Mouse (Mus musculus) neural tube, embryonic 14.5 days (tissue): ENCODE results near the gene Lrrc36. TPM values are rescaled to one million over a fixed set of nuclear protein-coding genes. Genes with fewer than 3 reads are reported as not detected.

Source experiments
- ATAC-seq: fragments of 200-750 bp; cut with Nextera tagmentation; 2 replicates; pipeline ENCODE4 v1.8.0; 2017; ENCODE audit warnings: low read depth, mild to moderate bottlenecking, moderate TSS enrichment, moderate library complexity
- H3K27ac ChIP-seq: fragments of 300-500 bp; sonication (generic); 2 replicates; pipeline ENCODE4 v1.5.1; 2014; ENCODE audit warnings: low read depth, mild to moderate bottlenecking, control low read depth, low read length, moderate library complexity, mixed read lengths
- H3K27me3 ChIP-seq: fragments of 300-500 bp; sonication (generic); 2 replicates; pipeline ENCODE4 v1.6.1; 2014; ENCODE audit warnings: low read length; ENCODE audit not compliant: control insufficient read depth, insufficient read depth
- H3K36me3 ChIP-seq: fragments of 300-500 bp; sonication (generic); 2 replicates; pipeline ENCODE4 v1.6.1; 2014; ENCODE audit warnings: low read length, mixed read lengths; ENCODE audit not compliant: control insufficient read depth, insufficient read depth
- H3K4me1 ChIP-seq: fragments of 300-500 bp; sonication (generic); 2 replicates; pipeline ENCODE4 v1.6.1; 2014; ENCODE audit warnings: low read length; ENCODE audit not compliant: control insufficient read depth, insufficient read depth
- H3K4me2 ChIP-seq: fragments of 300-500 bp; sonication (generic); 2 replicates; pipeline ENCODE4 v1.6.1; 2014; ENCODE audit warnings: mild to moderate bottlenecking, low read depth, low read length, control low read depth
- H3K4me3 ChIP-seq: fragments of 300-500 bp; sonication (generic); 2 replicates; pipeline ENCODE4 v1.5.1; 2014; ENCODE audit warnings: low read depth, low read length, control low read depth, mixed read lengths
- H3K9ac ChIP-seq: fragments of 300-500 bp; sonication (generic); replicated peaks from 2 replicates; pipeline ENCODE4 v1.6.1; 2014; ENCODE audit warnings: low read depth, mild to moderate bottlenecking, control low read depth, low read length, mixed read lengths
- H3K9me3 ChIP-seq: fragments of 300-500 bp; sonication (generic); 2 replicates; pipeline ENCODE4 v1.6.1; 2016; ENCODE audit warnings: low read length; ENCODE audit not compliant: control insufficient read depth
- WGBS: fragments of 180-500 bp; shearing (Covaris S2); extraction: QIAGEN DNeasy Blood & Tissue Kit; methylation state at CpG from one replicate; pipeline ENCODE4 v1.1.7; 2014; 5-methylcytosine and 5-hydroxymethylcytosine counted together
- polyA plus RNA-seq: library from polyadenylated mRNA; unstranded; fragments of >200 nt; fragmentation: Nextera tagmentation; extraction: Ambion mirVana; gene quantifications from 2 replicates; pipeline ENCODE4 v1.2.1, GENCODE M21; 2014

Lrrc36 gene
- polyA plus RNA-seq = 0.16 and 0.43 TPM in 2 replicates

GRCm38 (mm10) chr8:105413391-105413790, at the start of gene Lrrc36, which contains the start of gene Kctd19:
Lrrc36 (plus strand) TSS chr8:105413571.
Kctd19 (minus strand) TSS chr8:105413502.
- no peaks in the 10 kb centered on the region for H3K36me3 ChIP-seq
- WGBS = 1% methylated on average over 33 of the region's 34 CpGs
- ATAC-seq = peak; percentile 46; the same call in 1 of the 2 replicates

GRCm38 (mm10) chr8:105367107-105367506, 46.3 kb upstream of the Lrrc36 start:
- Histone ChIP-seq H3K27ac (no peak overlapping the region), H3K9me3 (no peaks in the 10 kb centered on the region), H3K4me1 (no peaks in the 10 kb centered on the region), H3K9ac (no peak overlapping the region), H3K4me3 (no peak overlapping the region), H3K4me2 (no peak overlapping the region), H3K36me3 (no peaks in the 10 kb centered on the region), H3K27me3 (no peaks in the 10 kb centered on the region)
- ATAC-seq = no peak
- 77% methylated on average over 2 of the region's 2 CpGs for WGBS

More at GRCm38 (mm10) chr8:105413391-105413790, at the start of gene Lrrc36, which contains the start of gene Kctd19:
- H3K4me1 ChIP-seq = 0 out of 2 replicates have a peak, but pooled peaks cover 3% of the 10 kb centered on the region
- H3K27ac ChIP-seq = no peak within 1 kb of the TSS
- peak within 1 kb of the TSS; percentile 46 for H3K4me2 ChIP-seq
- 0 out of 2 replicates have a peak, but pooled peaks cover 4% of the 10 kb centered on the region for H3K27me3 ChIP-seq
- H3K9ac ChIP-seq = 0 out of 2 replicates have a peak within 1 kb of the TSS, but pooled peaks have one; percentile 5
- no peaks in the 10 kb centered on the region for H3K9me3 ChIP-seq
- peak within 1 kb of the TSS; percentile 21 for H3K4me3 ChIP-seq

GRCm38 (mm10) chr8:105372473-105372872, 40.9 kb upstream of the Lrrc36 start:
- Histone ChIP-seq H3K4me2 (no peak overlapping the region), H3K9me3 (no peaks in the 10 kb centered on the region), H3K27me3 (no peaks in the 10 kb centered on the region), H3K4me1 (no peaks in the 10 kb centered on the region), H3K9ac (no peak overlapping the region), H3K36me3 (no peaks in the 10 kb centered on the region), H3K4me3 (no peak overlapping the region), H3K27ac (no peak overlapping the region)
- WGBS = 77% methylated on average over 9 of the region's 9 CpGs
- no peak for ATAC-seq

GRCm38 (mm10) chr8:105373032-105373431, 40.3 kb upstream of the Lrrc36 start, which contains the start of gene Plekhg4:
Plekhg4 (plus strand) TSS chr8:105373274.
- Histone ChIP-seq H3K27ac (no peak within 1 kb of the TSS), H3K4me1 (no peaks in the 10 kb centered on the region), H3K9me3 (no peaks in the 10 kb centered on the region), H3K4me2 (no peak within 1 kb of the TSS; the same call in 1 of the 2 replicates), H3K36me3 (no peaks in the 10 kb centered on the region), H3K4me3 (no peak within 1 kb of the TSS), H3K9ac (no peak within 1 kb of the TSS), H3K27me3 (no peaks in the 10 kb centered on the region)
- WGBS = 57% methylated on average over 2 of the region's 2 CpGs
- no peak for ATAC-seq

- no peaks in the 10 kb centered on the region for H3K36me3 ChIP-seq
- peak; percentile 38; the same call in 1 of the 2 replicates for ATAC-seq
- H3K4me1 ChIP-seq = peaks cover 4% of the 10 kb centered on the region; the same call in 1 of the 2 replicates
- WGBS = 31% methylated on average over 33 of the region's 33 CpGs
- H3K9me3 ChIP-seq = no peaks in the 10 kb centered on the region
- no peak overlapping the region for H3K4me3 ChIP-seq
- H3K4me2 ChIP-seq = peak overlapping the region; percentile 26; the same call in 1 of the 2 replicates
- H3K27ac ChIP-seq = no peak overlapping the region
- no peak overlapping the region for H3K9ac ChIP-seq
- no peaks in the 10 kb centered on the region for H3K27me3 ChIP-seq
These were observed 38.8 kb upstream of the Lrrc36 start for GRCm38 (mm10) chr8:105374513-105374966.

- Histone ChIP-seq H3K27ac (no peak overlapping the region), H3K4me3 (no peak overlapping the region), H3K4me2 (no peak overlapping the region), H3K4me1 (peaks cover 4% of the 10 kb centered on the region; the same call in 1 of the 2 replicates), H3K9ac (no peak overlapping the region), H3K36me3 (no peaks in the 10 kb centered on the region), H3K27me3 (no peaks in the 10 kb centered on the region), H3K9me3 (no peaks in the 10 kb centered on the region)
- peak; percentile 53; the same call in 1 of the 2 replicates for ATAC-seq
- 59% methylated on average over 19 of the region's 19 CpGs for WGBS
These were observed 34.7 kb upstream of the Lrrc36 start for GRCm38 (mm10) chr8:105378673-105379072.

GRCm38 (mm10) chr8:105380308-105380707, 33.1 kb upstream of the Lrrc36 start:
- no peak for ATAC-seq
- Histone ChIP-seq H3K27me3 (no peaks in the 10 kb centered on the region), H3K9ac (no peak overlapping the region), H3K9me3 (no peaks in the 10 kb centered on the region), H3K27ac (no peak overlapping the region), H3K4me3 (no peak overlapping the region), H3K4me1 (peaks cover 4% of the 10 kb centered on the region; the same call in 1 of the 2 replicates), H3K36me3 (no peaks in the 10 kb centered on the region), H3K4me2 (no peak overlapping the region)
- 86% methylated on average over 12 of the region's 12 CpGs for WGBS

GRCm38 (mm10) chr8:105384070-105384469, 29.3 kb upstream of the Lrrc36 start:
- WGBS = 93% methylated on average over 2 of the region's 2 CpGs
- H3K9me3 ChIP-seq = no peaks in the 10 kb centered on the region
- ATAC-seq = no peak
- H3K4me3 ChIP-seq = no peak overlapping the region
- no peaks in the 10 kb centered on the region for H3K4me1 ChIP-seq
- H3K9ac ChIP-seq = no peak overlapping the region
- H3K4me2 ChIP-seq = no peak overlapping the region
- no peaks in the 10 kb centered on the region for H3K36me3 ChIP-seq
- H3K27ac ChIP-seq = no peak overlapping the region
- H3K27me3 ChIP-seq = no peaks in the 10 kb centered on the region

- H3K4me1 ChIP-seq = no peaks in the 10 kb centered on the region
- no peaks in the 10 kb centered on the region for H3K27me3 ChIP-seq
- no peak overlapping the region for H3K9ac ChIP-seq
- WGBS = 100% methylated on average over 1 of the region's 1 CpGs
- no peaks in the 10 kb centered on the region for H3K9me3 ChIP-seq
- no peaks in the 10 kb centered on the region for H3K36me3 ChIP-seq
- H3K27ac ChIP-seq = no peak overlapping the region
- H3K4me3 ChIP-seq = no peak overlapping the region
- no peak overlapping the region for H3K4me2 ChIP-seq
- ATAC-seq = no peak
These were observed 26.2 kb upstream of the Lrrc36 start for GRCm38 (mm10) chr8:105387151-105387550.
